Mouse (Mus musculus) megakaryocyte-erythroid progenitor cell, adult 5 weeks (primary cell): ENCODE data around the gene Gm49352. TPM values are rescaled to one million over a fixed set of nuclear protein-coding genes. Genes with fewer than 3 reads are reported as not detected.

Experiments used
- polyA plus RNA-seq: library from polyadenylated mRNA; stranded (reverse); fragments of >175 nt; gene quantifications from 2 replicates; pipeline ENCODE4 v1.2.3, GENCODE M21; 2012

Gm49352 gene
- polyA plus RNA-seq = not detected in 2 replicates

GRCm38 (mm10) chr13:61568074-61568473 is at the start of gene Gm49352:
Gene Gm49352, minus strand, starts transcription at chr13:61568174.

GRCm38 (mm10) chr13:61570027-61570426 is 2.1 kb upstream of the Gm49352 start, which contains the start of gene Cts3:
Gene Cts3, minus strand, starts transcription at chr13:61570127.

GRCm38 (mm10) chr13:61541631-61542030 is 26.3 kb downstream of the Gm49352 start, which contains the start of gene Ctsm:
Gene Ctsm, minus strand, starts transcription at chr13:61541839.

Other genes with a start within 250 kb of the Gm49352 start
- gene Cts7, start 210.0 kb downstream of the Gm49352 start, polyA plus RNA-seq = not detected in 2 replicates
- gene Ctsm, start 26.3 kb downstream of the Gm49352 start, polyA plus RNA-seq = not detected in 2 replicates
- gene Cts3, start 2.0 kb upstream of the Gm49352 start, polyA plus RNA-seq = not detected in 2 replicates